Mouse (Mus musculus): Measurements from ENCODE around the gene Fxyd3. TPM values are rescaled to one million over a fixed set of nuclear protein-coding genes. Genes with fewer than 3 reads are reported as not detected.

The Fxyd3 gene
- total RNA-seq, 2 experiments from 2014 or later = 1.2 to 1.4 TPM

GRCm38 (mm10) chr7:31036917-31037316, 39.6 kb downstream of the Fxyd3 start:
- no peak overlapping the region for H3K4me3 ChIP-seq
- no peak for DNase-seq
- H3K27ac ChIP-seq = no peak overlapping the region
- no peak for TF ChIP-seq CTCF (IDR thresholded peaks at IDR 0.05)
- intact Hi-C loops (cut with DNase I) = no loop called here

GRCm38 (mm10) chr7:31035291-31035690, 41.2 kb downstream of the Fxyd3 start:
- TF ChIP-seq CTCF (IDR thresholded peaks at IDR 0.05) = no peak
- H3K27ac ChIP-seq = no peak overlapping the region
- DNase-seq = no peak
- H3K4me3 ChIP-seq = no peak overlapping the region
- intact Hi-C loops (cut with DNase I) = no loop called here

- intact Hi-C loops (cut with DNase I) = no loop called here
- TF ChIP-seq CTCF (IDR thresholded peaks at IDR 0.05) = peak; percentile 44
Observed at GRCm38 (mm10) chr7:31034789-31035188, 41.7 kb downstream of the Fxyd3 start.

GRCm38 (mm10) chr7:31033409-31034165, 42.9 kb downstream of the Fxyd3 start:
- no peak for TF ChIP-seq CTCF (IDR thresholded peaks at IDR 0.05)
- no peak for DNase-seq
- Histone ChIP-seq H3K4me3 (no peak overlapping the region), H3K27ac (no peak overlapping the region)
- intact Hi-C loops (cut with DNase I) = no loop called here

More at GRCm38 (mm10) chr7:31034789-31035188, 41.7 kb downstream of the Fxyd3 start:
- Histone ChIP-seq H3K4me3 (no peak overlapping the region), H3K27ac (no peak overlapping the region)
- no peak for DNase-seq

GRCm38 (mm10) chr7:31031731-31032130, 44.8 kb downstream of the Fxyd3 start:
- Histone ChIP-seq H3K4me3 (no peak overlapping the region), H3K27ac (no peak overlapping the region)
- intact Hi-C loops (cut with DNase I) = no loop called here
- TF ChIP-seq CTCF (IDR thresholded peaks at IDR 0.05) = no peak
- no peak for DNase-seq

GRCm38 (mm10) chr7:31030717-31031116, 45.8 kb downstream of the Fxyd3 start:
- intact Hi-C loops (cut with DNase I) = no loop called here
- peak; percentile 31; the same call in 1 of the 2 replicates for TF ChIP-seq CTCF (IDR thresholded peaks at IDR 0.05)
- no peak overlapping the region for H3K4me3 ChIP-seq
- DNase-seq = no peak
- no peak overlapping the region for H3K27ac ChIP-seq

- TF ChIP-seq CTCF (IDR thresholded peaks at IDR 0.05) = no peak
- DNase-seq = no peak
- intact Hi-C loops (cut with DNase I) = no loop called here
- no peak overlapping the region for H3K4me3 ChIP-seq
- H3K27ac ChIP-seq = no peak overlapping the region
Observed at GRCm38 (mm10) chr7:31028609-31029008, 47.9 kb downstream of the Fxyd3 start.

Small RNA genes within 50 kb of the gene (microRNA-seq; reads per million reads assigned to microRNA genes)
- gene Mir7050 = not detected

Other genes starting within 250 kb of the Fxyd3 start
- gene Ffar3, start 220.5 kb downstream of the Fxyd3 start, total RNA-seq (2021) = not detected
- gene Ffar1, start 215.1 kb downstream of the Fxyd3 start, total RNA-seq (2021) = not detected
- gene Cd22, start 196.4 kb downstream of the Fxyd3 start, total RNA-seq (2021) = under 1 TPM in 1 of 2 experiments, not detected in 1; 0.31 TPM
- gene Mag, start 161.8 kb downstream of the Fxyd3 start, total RNA-seq (2021) = under 1 TPM; 0.22 to 0.71 TPM
- gene Hamp2, start 152.0 kb downstream of the Fxyd3 start, total RNA-seq (2021) = not detected
- not detected for gene Hamp, start 132.7 kb downstream of the Fxyd3 start, total RNA-seq (2021)
- gene Usf2, start 119.9 kb downstream of the Fxyd3 start, total RNA-seq (2021) = 100 to 1,000 TPM in 1 of 2 experiments, 10 to 100 TPM in 1; 85.9 to 102 TPM
- under 1 TPM; 0.31 to 0.41 TPM for gene Lsr, start 103.2 kb downstream of the Fxyd3 start, total RNA-seq (2021)
- not detected for gene Fam187b, start 102.9 kb downstream of the Fxyd3 start, total RNA-seq (2021)
- gene Fxyd5, start 34.2 kb downstream of the Fxyd3 start, total RNA-seq (2021) = 10 to 100 TPM in 1 of 2 experiments, 1 to 10 TPM in 1; 8.3 to 13.8 TPM
- 1 to 10 TPM; 1.4 to 1.6 TPM for gene Fxyd7, start 25.2 kb downstream of the Fxyd3 start, total RNA-seq (2021)
- 1,000 to 10,000 TPM in 1 of 2 experiments, 100 to 1,000 TPM in 1; 944 to 1,010 TPM for gene Fxyd1, start 19.5 kb downstream of the Fxyd3 start, total RNA-seq (2021)
- 1 to 10 TPM; 2.4 to 3.3 TPM for gene Lgi4, start 17.4 kb downstream of the Fxyd3 start, total RNA-seq (2021)
- gene Hpn, start 38.6 kb upstream of the Fxyd3 start, total RNA-seq (2021) = 10 to 100 TPM; 14.0 to 15.9 TPM
- 100 to 1,000 TPM; 748 to 815 TPM for gene Scn1b, start 50.3 kb upstream of the Fxyd3 start, total RNA-seq (2021)
- gene Gramd1a, start 79.2 kb upstream of the Fxyd3 start, total RNA-seq (2021) = 10 to 100 TPM; 47.2 to 61.7 TPM
- gene Scgb2b2, start 213.8 kb upstream of the Fxyd3 start, total RNA-seq (2021) = not detected
- not detected for gene Scgb1b2, start 215.1 kb upstream of the Fxyd3 start, total RNA-seq (2021)